Mouse (Mus musculus): ENCODE results near the gene Gm10720.
A peak's percentile ranks its signal among the peaks of the same experiment; 100 is the strongest.
"Not testable (repeated sequence)": the region's sequence is repeated elsewhere in the genome, so short reads cannot be mapped to it uniquely, and the experiment has no call there.

The Gm10720 gene

DNA sequence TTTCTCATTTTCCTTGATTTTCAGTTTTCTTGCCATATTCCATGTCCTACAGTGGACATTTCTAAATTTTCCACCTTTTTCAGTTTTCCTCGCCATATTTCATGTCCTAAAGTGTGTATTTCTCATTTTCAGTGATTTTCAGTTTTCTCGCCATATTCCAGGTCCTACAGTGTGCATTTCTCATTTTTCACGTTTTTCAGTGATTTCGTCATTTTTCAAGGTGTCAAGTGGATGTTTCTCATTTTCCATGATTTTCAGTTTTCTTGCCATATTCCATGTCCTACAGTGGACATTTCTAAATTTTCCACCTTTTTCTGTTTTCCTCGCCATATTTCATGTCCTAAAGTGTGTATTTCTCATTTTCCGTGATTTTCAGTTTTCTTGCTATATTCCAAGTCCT is 10.2 kb downstream of the Gm10720 start:
- peak; percentile 68 for DNase-seq (ENCODE audit: low spot score)

DNA sequence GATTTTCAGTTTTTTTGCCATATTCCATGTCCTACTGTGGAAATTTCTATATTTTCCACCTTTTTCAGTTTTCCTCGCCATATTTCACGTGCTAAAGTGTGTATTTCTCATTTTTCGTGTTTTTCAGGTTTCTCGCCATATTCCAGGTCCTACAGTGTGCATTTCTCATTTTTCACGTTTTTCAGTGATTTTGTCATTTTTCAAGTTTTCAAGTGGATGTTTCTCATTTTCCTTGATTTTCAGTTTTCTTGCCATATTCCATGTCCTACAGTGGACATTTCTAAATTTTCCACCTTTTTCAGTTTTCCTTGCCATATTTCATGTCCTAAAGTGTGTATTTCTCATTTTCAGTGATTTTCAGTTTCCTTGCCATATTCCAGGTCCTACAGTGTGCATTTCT is 10.7 kb downstream of the Gm10720 start:
- not testable (repeated sequence) for DNase-seq (ENCODE audit: low spot score)

DNA sequence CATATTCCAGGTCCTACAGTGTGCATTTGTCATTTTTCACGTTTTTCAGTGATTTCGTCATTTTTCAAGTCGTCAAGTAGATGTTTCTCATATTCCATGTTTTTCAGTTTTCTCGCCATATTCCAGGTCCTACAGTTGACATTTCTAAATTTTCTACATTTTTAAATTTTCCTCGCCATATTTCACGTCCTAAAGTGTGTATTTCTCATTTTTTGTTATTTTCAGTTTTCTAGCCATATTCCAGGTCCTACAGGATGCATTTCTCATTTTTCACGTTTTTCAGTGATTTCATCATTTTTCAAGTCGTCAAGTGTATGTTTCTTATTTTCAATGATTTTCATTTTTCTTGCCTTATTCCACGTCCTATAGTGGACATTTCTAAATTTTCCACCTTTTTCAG is 11.3 kb downstream of the Gm10720 start:
- DNase-seq (ENCODE audit: low spot score), result not testable (repeated sequence)

DNA sequence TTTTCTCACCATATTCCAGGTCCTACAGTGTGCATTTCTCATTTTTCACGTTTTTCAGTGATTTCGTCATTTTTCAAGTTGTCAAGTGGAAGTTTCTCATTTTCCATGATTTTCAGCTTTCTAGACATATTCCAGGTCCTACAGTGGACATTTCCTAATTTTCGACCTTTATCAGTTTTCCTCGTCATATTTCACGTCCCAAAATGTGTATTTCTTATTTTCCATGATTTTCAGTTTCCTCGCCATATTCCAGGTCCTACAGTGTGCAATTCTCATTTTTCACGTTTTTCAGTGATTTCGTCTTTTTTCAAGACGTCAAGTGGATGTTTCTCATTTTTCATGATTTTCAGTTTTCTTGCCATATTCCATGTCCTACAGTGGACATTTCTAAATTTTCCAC is 11.7 kb downstream of the Gm10720 start:
- DNase-seq (ENCODE audit: low spot score), result not testable (repeated sequence)

DNA sequence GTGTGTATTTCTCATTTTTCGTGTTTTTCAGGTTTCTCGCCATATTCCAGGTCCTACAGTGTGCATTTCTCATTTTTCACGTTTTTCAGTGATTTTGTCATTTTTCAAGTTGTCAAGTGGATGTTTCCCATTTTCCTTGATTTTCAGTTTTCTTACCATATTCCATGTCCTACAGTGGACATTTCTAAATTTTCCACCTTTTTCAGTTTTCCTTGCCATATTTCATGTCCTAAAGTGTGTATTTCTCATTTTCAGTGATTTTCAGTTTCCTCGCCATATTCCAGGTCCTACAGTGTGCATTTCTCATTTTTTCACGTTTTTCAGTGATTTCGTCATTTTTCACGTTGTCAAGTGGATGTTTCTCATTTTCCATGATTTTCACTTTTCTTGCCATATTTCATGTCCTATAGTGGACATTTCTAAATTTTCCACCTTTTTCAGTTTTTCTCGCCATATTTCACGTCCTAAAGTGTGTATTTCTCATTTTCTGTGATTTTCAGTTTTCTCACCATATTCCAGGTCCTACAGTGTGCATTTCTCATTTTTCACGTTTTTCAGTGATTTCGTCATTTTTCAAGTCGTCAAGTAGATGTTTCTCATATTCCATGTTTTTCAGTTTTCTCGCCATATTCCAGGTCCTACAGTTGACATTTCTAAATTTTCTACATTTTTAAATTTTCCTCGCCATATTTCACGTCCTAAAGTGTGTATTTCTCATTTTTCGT is 14.0 kb downstream of the Gm10720 start:
- peak; percentile 12 for DNase-seq (ENCODE audit: low spot score)

DNA sequence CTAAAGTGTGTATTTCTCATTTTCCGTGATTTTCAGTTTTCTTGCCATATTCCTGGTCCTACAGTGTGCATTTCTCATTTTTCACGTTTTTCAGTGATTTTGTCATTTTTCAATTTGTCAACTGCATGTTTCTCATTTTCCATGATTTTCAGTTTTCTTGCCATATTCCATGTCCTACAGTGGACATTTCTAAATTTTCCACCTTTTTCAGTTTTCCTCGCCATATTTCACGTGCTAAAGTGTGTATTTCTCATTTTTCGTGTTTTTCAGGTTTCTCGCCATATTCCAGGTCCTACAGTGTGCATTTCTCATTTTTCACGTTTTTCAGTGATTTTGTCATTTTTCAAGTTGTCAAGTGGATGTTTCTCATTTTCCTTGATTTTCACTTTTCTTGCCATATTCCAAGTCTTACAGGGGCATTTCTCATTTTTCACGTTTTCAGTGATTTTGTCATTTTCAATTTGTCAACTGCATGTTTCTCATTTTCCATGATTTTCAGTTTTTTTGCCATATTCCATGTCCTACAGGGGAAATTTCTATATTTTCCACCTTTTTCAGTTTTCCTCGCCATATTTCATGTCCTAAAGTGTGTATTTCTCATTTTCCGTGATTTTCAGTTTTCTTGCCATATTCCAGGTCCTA is 15.3 kb downstream of the Gm10720 start:
- DNase-seq (ENCODE audit: low spot score), result not testable (repeated sequence)

DNA sequence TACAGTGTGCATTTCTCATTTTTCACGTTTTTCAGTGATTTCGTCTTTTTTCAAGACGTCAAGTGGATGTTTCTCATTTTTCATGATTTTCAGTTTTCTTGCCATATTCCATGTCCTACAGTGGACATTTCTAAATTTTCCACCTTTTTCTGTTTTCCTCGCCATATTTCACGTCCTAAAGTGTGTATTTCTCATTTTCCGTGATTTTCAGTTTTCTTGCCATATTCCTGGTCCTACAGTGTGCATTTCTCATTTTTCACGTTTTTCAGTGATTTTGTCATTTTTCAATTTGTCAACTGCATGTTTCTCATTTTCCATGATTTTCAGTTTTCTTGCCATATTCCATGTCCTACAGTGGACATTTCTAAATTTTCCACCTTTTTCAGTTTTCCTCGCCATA is 18.8 kb downstream of the Gm10720 start, which contains the start of gene Gm17535:
Gene Gm17535 (plus strand): TSS at position 301 of the 400 bp plus-strand sequence.
- DNase-seq (ENCODE audit: low spot score), result not testable (repeated sequence)

DNA sequence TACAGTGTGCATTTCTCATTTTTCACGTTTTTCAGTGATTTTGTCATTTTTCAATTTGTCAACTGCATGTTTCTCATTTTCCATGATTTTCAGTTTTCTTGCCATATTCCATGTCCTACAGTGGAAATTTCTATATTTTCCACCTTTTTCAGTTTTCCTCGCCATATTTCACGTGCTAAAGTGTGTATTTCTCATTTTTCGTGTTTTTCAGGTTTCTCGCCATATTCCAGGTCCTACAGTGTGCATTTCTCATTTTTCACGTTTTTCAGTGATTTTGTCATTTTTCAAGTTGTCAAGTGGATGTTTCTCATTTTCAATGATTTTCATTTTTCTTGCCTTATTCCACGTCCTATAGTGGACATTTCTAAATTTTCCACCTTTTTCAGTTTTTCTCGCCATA is 21.1 kb downstream of the Gm10720 start, which contains the start of gene Gm10715:
Gene Gm10715 (plus strand): TSS at position 301 of the 400 bp plus-strand sequence.
- DNase-seq (ENCODE audit: low spot score), result not testable (repeated sequence)

DNA sequence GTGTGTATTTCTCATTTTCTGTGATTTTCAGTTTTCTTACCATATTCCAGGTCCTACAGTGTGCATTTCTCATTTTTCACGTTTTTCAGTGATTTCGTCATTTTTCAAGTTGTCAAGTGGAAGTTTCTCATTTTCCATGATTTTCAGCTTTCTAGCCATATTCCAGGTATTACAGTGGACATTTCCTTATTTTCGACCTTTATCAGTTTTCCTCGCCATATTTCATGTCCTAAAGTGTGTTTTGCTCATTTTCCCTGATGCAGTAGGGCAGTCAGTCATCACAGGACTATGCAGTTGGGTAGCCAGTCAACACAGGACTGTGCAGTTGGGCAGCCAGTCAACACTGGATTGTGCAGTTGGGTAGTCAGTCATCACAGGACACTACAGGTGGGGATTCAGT is 22.7 kb downstream of the Gm10720 start:
- not testable (repeated sequence) for DNase-seq (ENCODE audit: low spot score)

Data from urinary bladder, postnatal 25 days (tissue).